ENCODE assay signal across 11 mouse cellular contexts in the genomic region with DNA sequence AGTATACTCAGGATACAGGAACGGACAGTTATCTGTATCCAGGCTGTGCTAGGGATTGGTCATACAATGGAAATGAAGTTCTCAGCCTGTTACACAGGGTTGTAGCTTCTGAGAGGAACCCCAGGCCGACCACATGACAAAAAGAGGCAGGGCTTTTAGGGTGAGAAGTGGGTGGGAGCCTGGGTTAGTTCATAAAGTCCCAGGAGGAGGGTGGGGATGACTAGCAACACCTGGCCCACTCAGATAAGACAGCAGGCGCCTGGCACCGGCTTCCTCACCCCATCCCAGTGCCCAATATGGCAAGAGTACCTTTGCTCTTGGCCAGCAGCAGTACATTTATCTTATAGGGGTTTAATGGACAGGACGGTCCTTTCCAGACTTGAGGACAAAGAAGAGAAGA. TPM values are rescaled to one million over a fixed set of nuclear protein-coding genes. Genes with fewer than 3 reads are reported as not detected.
DNase-seq lines count a peak whose midpoint lies in the region; ATAC-seq and TF ChIP-seq lines count a peak whose summit lies in the region.
"Had no signal": no experiment of that assay in that cellular context is flagged by ENCODE, and none has a peak within 500 bp of the region (broad histone marks: within the 10 kb centered on the region; RNA-seq: fewer than 3 reads in every experiment).

No protein-coding gene starts in this region.

- H3K27ac ChIP-seq in lung, embryonic 14.5 days (ENCODE audit: low read depth): no peak overlapping the region
- peak overlapping the region; percentile 98 for H3K27ac ChIP-seq in liver, embryonic 15.5 days (replicated peaks)
- no peak overlapping the region for H3K27ac ChIP-seq in hindbrain, embryonic 11.5 days (ENCODE audit: low read depth, low read length)
- H3K27ac ChIP-seq: forebrain, embryonic 15.5 days had no signal

- H3K4me1 ChIP-seq in lung, embryonic 14.5 days (ENCODE audit: insufficient read depth): 0 out of 2 replicates have a peak, but pooled peaks cover 3% of the 10 kb centered on the region
- H3K4me1 ChIP-seq in liver, embryonic 15.5 days (replicated peaks): peaks cover 83% of the 10 kb centered on the region
- H3K4me1 ChIP-seq in hindbrain, embryonic 11.5 days (replicated peaks; ENCODE audit: control insufficient read depth, insufficient read depth, low read length): no peaks in the 10 kb centered on the region

- H3K4me2 ChIP-seq in lung, embryonic 14.5 days: no peak overlapping the region; the same call in 1 of the 2 replicates
- H3K4me2 ChIP-seq in liver, embryonic 15.5 days: peak overlapping the region; percentile 74
- H3K4me2 ChIP-seq in hindbrain, embryonic 11.5 days (replicated peaks; ENCODE audit: low read depth, low read length): no peak overlapping the region
- H3K4me2 ChIP-seq: forebrain, embryonic 15.5 days had no signal

- 72% methylated on average over 5 of the region's 5 CpGs for WGBS in lung, embryonic 14.5 days
- 21% methylated on average over 5 of the region's 5 CpGs for WGBS in liver, embryonic 15.5 days (ENCODE audit: insufficient replicate concordance)
- 87% methylated on average over 5 of the region's 5 CpGs for WGBS in hindbrain, embryonic 11.5 days

- H3K36me3 ChIP-seq in lung, embryonic 14.5 days (ENCODE audit: insufficient read depth): peaks cover 36% of the 10 kb centered on the region
- H3K36me3 ChIP-seq in liver, embryonic 15.5 days (replicated peaks): peaks cover 59% of the 10 kb centered on the region
- no peaks in the 10 kb centered on the region for H3K36me3 ChIP-seq in hindbrain, embryonic 11.5 days (ENCODE audit: control insufficient read depth, insufficient read depth, low read length)

- DNase-seq in lung, embryonic 14.5 days: no peak
- DNase-seq in lung, postnatal 10 days: no peak
- DNase-seq in c-Kit-negative CD71-positive TER-119-positive erythroid progenitor cells, embryonic 14.5 days (ENCODE audit: low read depth, low spot score): peak; percentile 88
- peak; percentile 34 to 36 for DNase-seq in thymus, postnatal 10 days (ENCODE audit: low spot score in 2 of 2)
- DNase-seq in embryo, embryonic 9.5 days (ENCODE audit: extremely low spot score): no peak
- DNase-seq in ovary, postnatal 10 days (ENCODE audit: low spot score): no peak
- DNase-seq in hindbrain, embryonic 11.5 days (ENCODE audit: low spot score): no peak
- DNase-seq: layer of hippocampus, adult 9-11 months; lung, adult 18-20 months had no signal

- H3K9ac ChIP-seq in lung, embryonic 14.5 days: no peak overlapping the region
- peak overlapping the region; percentile 65 for H3K9ac ChIP-seq in liver, embryonic 15.5 days
- no peak overlapping the region for H3K9ac ChIP-seq in hindbrain, embryonic 11.5 days (ENCODE audit: low read depth, low read length)
- H3K9ac ChIP-seq: forebrain, embryonic 15.5 days had no signal

- peak; percentile 28; the same call in 1 of the 2 replicates for ATAC-seq in lung, embryonic 14.5 days (ENCODE audit: insufficient read depth)
- ATAC-seq in liver, embryonic 15.5 days (ENCODE audit: insufficient read depth): peak; percentile 90
- ATAC-seq in hindbrain, embryonic 11.5 days (ENCODE audit: low FRiP score): no peak
- ATAC-seq: forebrain, embryonic 15.5 days had no signal

- no peaks in the 10 kb centered on the region for H3K27me3 ChIP-seq in lung, embryonic 14.5 days (ENCODE audit: insufficient read depth, low read length)
- H3K27me3 ChIP-seq in liver, embryonic 15.5 days: no peaks in the 10 kb centered on the region
- H3K27me3 ChIP-seq in hindbrain, embryonic 11.5 days (ENCODE audit: control insufficient read depth, insufficient read depth, low read length): no peaks in the 10 kb centered on the region
- H3K27me3 ChIP-seq: forebrain, embryonic 15.5 days had no signal

- no peak for TF ChIP-seq CTCF in lung, embryonic 14.5 days (IDR thresholded peaks at IDR 0.05; ENCODE audit: low read depth)

- H3K9me3 ChIP-seq in lung, embryonic 14.5 days (ENCODE audit: low read depth, low read length): no peaks in the 10 kb centered on the region
- no peaks in the 10 kb centered on the region for H3K9me3 ChIP-seq in liver, embryonic 15.5 days (replicated peaks)
- H3K9me3 ChIP-seq in hindbrain, embryonic 11.5 days (ENCODE audit: control insufficient read depth, low read length): no peaks in the 10 kb centered on the region
- H3K9me3 ChIP-seq: forebrain, embryonic 15.5 days had no signal

- H3K4me3 ChIP-seq in lung, embryonic 14.5 days (ENCODE audit: low read depth, low read length): no peak overlapping the region
- H3K4me3 ChIP-seq in liver, embryonic 15.5 days (replicated peaks): peak overlapping the region; percentile 69
- no peak overlapping the region for H3K4me3 ChIP-seq in hindbrain, embryonic 11.5 days (ENCODE audit: low read depth, low read length)
- H3K4me3 ChIP-seq: forebrain, embryonic 15.5 days had no signal

RNA-seq across cellular contexts. Expression of a gene that starts 41.2 kb away (rescaled TPM):
- 31.2 and 32.4 TPM in 2 replicates for polyA plus RNA-seq in lung, embryonic 14.5 days (2014; fragmentation: Nextera tagmentation; extraction: Ambion mirVana)
- 25.5 and 28.0 TPM in 2 replicates for polyA plus RNA-seq in liver, embryonic 15.5 days (2015; fragmentation: Nextera tagmentation; extraction: Ambion mirVana)
- 16.9 and 17.0 TPM in 2 replicates for polyA plus RNA-seq in hindbrain, embryonic 11.5 days (2014; fragmentation: Nextera tagmentation; extraction: Ambion mirVana)

Comparison
In these comparisons a context has a peak if more than half of its experiments do, and no peak if none do; other contexts are left out.
1. DNase-seq: peak in c-Kit-negative CD71-positive TER-119-positive erythroid progenitor cells, embryonic 14.5 days (single experiment) and thymus, postnatal 10 days (2 of 2); none in lung, embryonic 14.5 days (single experiment), lung, postnatal 10 days (single experiment), embryo, embryonic 9.5 days (single experiment), ovary, postnatal 10 days (single experiment) and hindbrain, embryonic 11.5 days (single experiment).